ENCODE assay signal across 8 mouse cellular contexts in the genomic region with DNA sequence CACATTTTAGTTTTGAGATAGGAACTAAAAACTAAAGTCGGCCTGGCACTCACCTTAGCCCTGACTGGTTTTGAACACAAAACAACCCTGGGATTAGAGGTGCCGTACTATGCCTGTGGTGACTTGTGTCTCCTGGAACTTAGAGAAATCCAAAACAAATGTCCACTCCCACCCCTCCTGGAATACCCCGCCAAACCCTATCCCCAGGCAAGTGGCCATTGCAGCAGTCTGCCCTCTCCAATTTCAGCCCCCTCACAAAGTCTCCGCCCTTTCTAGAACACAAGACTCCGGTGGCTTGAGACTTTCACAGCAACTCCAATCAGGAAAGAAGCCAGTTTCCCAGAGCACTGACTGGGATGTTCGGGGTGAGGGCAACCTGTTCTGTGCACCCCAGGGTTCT. TPM values are rescaled to one million over a fixed set of nuclear protein-coding genes. Genes with fewer than 3 reads are reported as not detected.
DNase-seq lines count a peak whose midpoint lies in the region; ATAC-seq and TF ChIP-seq lines count a peak whose summit lies in the region.

Gene Bola3 (plus strand): TSS at position 275 of the 400 bp plus-strand sequence.

- WGBS in thymus, adult 2 months = 54% methylated on average over 6 of the region's 6 CpGs
- WGBS in embryonic facial prominence, embryonic 14.5 days = 24% methylated on average over 6 of the region's 6 CpGs
- 31% methylated on average over 6 of the region's 6 CpGs for WGBS in heart, embryonic 14.5 days
- WGBS in neural tube, embryonic 12.5 days = 30% methylated on average over 6 of the region's 6 CpGs

- H3K4me1 ChIP-seq in thymus, adult 2 months (replicated peaks; ENCODE audit: control insufficient read depth, insufficient read depth, low read length) = peaks cover 12% of the 10 kb centered on the region
- H3K4me1 ChIP-seq in embryonic facial prominence, embryonic 14.5 days (ENCODE audit: control insufficient read depth, insufficient read depth, low read length) = peaks cover 9% of the 10 kb centered on the region
- H3K4me1 ChIP-seq in heart, embryonic 14.5 days (ENCODE audit: control insufficient read depth in 2 of 2, insufficient read depth in 2 of 2, low read length in 2 of 2) = peaks cover 7 to 12% of the 10 kb centered on the region in 2 experiments
- peaks cover 13% of the 10 kb centered on the region for H3K4me1 ChIP-seq in neural tube, embryonic 12.5 days

- H3K27me3 ChIP-seq in thymus, adult 2 months (ENCODE audit: control insufficient read depth, insufficient read depth, low read length) = no peaks in the 10 kb centered on the region
- H3K27me3 ChIP-seq in embryonic facial prominence, embryonic 14.5 days (replicated peaks; ENCODE audit: control insufficient read depth, insufficient read depth, low read length) = no peaks in the 10 kb centered on the region
- H3K27me3 ChIP-seq in heart, embryonic 14.5 days (ENCODE audit: control insufficient read depth, insufficient read depth, low read length) = no peaks in the 10 kb centered on the region
- no peaks in the 10 kb centered on the region for H3K27me3 ChIP-seq in neural tube, embryonic 12.5 days (replicated peaks)

- peak; percentile 53 for ATAC-seq in embryonic facial prominence, embryonic 14.5 days (ENCODE audit: low read depth)
- no peak; the same call in 1 of the 2 replicates for ATAC-seq in heart, embryonic 14.5 days (ENCODE audit: insufficient number of reproducible peaks, insufficient read depth, low FRiP score, low read depth)
- ATAC-seq in neural tube, embryonic 12.5 days (ENCODE audit: low FRiP score, low read depth) = peak; percentile 65

- intact Hi-C loops in left cerebral cortex, postnatal 25 days (cut with DNase I) = loop anchor here (2.0 kb wide), 1 partner anchor 158 kb away; the partner anchor contains the start of gene Dguok

- DNase-seq in thymus, adult 2 months = no peak
- no peak for DNase-seq in thymus, postnatal 10 days (ENCODE audit: low spot score in 2 of 2)
- DNase-seq in embryonic facial prominence, embryonic 14.5 days (ENCODE audit: low spot score) = no peak
- DNase-seq in left cerebral cortex, postnatal 25 days (ENCODE audit: low spot score in 2 of 2) = peak; percentile 39 to 42
- no peak for DNase-seq in ovary, postnatal 14 days (ENCODE audit: low spot score)
- no peak for DNase-seq in spleen, postnatal 4 days (ENCODE audit: low spot score in 2 of 2)

- H3K4me3 ChIP-seq in thymus, adult 2 months (ENCODE audit: control insufficient read depth, insufficient read depth, low read length) = peak within 1 kb of the TSS; percentile 71
- peak within 1 kb of the TSS; percentile 94 for H3K4me3 ChIP-seq in embryonic facial prominence, embryonic 14.5 days (ENCODE audit: low read depth, low read length)
- peak within 1 kb of the TSS; percentile 80 to 93 for H3K4me3 ChIP-seq in heart, embryonic 14.5 days (ENCODE audit: control insufficient read depth in 1 of 2, insufficient read depth in 1 of 2, low read depth in 1 of 2, low read length in 2 of 2)
- peak within 1 kb of the TSS; percentile 82 for H3K4me3 ChIP-seq in neural tube, embryonic 12.5 days

- H3K9me3 ChIP-seq in embryonic facial prominence, embryonic 14.5 days (ENCODE audit: control insufficient read depth, low read length) = no peaks in the 10 kb centered on the region
- H3K9me3 ChIP-seq in heart, embryonic 14.5 days (ENCODE audit: control insufficient read depth, low read length) = no peaks in the 10 kb centered on the region
- no peaks in the 10 kb centered on the region for H3K9me3 ChIP-seq in neural tube, embryonic 12.5 days

- H3K27ac ChIP-seq in thymus, adult 2 months (ENCODE audit: control insufficient read depth, insufficient read depth, low read length) = no peak within 1 kb of the TSS
- H3K27ac ChIP-seq in embryonic facial prominence, embryonic 14.5 days (replicated peaks; ENCODE audit: low read depth, low read length) = no peak within 1 kb of the TSS
- peak within 1 kb of the TSS; percentile 53 to 73 for H3K27ac ChIP-seq in heart, embryonic 14.5 days (replicated peaks in 1 of 2; ENCODE audit: control insufficient read depth in 1 of 2, insufficient read depth in 1 of 2, low read depth in 2 of 2, low read length in 2 of 2)
- H3K27ac ChIP-seq in neural tube, embryonic 12.5 days = no peak within 1 kb of the TSS

- TF ChIP-seq POLR2A in thymus, adult 2 months (IDR thresholded peaks at IDR 0.05; ENCODE audit: control insufficient read depth, extremely low read depth, insufficient read depth, low read length, poor library complexity) = no peak

- peaks cover 9% of the 10 kb centered on the region; the same call in 1 of the 2 replicates for H3K36me3 ChIP-seq in thymus, adult 2 months (ENCODE audit: control insufficient read depth, insufficient read depth, low read length)
- H3K36me3 ChIP-seq in embryonic facial prominence, embryonic 14.5 days (ENCODE audit: control insufficient read depth, insufficient read depth, low read length) = peaks cover 14% of the 10 kb centered on the region
- peaks cover 23% of the 10 kb centered on the region for H3K36me3 ChIP-seq in heart, embryonic 14.5 days (ENCODE audit: control insufficient read depth, insufficient read depth, low read length)
- H3K36me3 ChIP-seq in neural tube, embryonic 12.5 days = peaks cover 10% of the 10 kb centered on the region; the same call in 1 of the 2 replicates

- H3K4me2 ChIP-seq in embryonic facial prominence, embryonic 14.5 days (ENCODE audit: low read depth, low read length) = peak within 1 kb of the TSS; percentile 88
- H3K4me2 ChIP-seq in heart, embryonic 14.5 days (ENCODE audit: low read length) = peak within 1 kb of the TSS; percentile 76
- H3K4me2 ChIP-seq in neural tube, embryonic 12.5 days (replicated peaks) = peak within 1 kb of the TSS; percentile 84

- TF ChIP-seq CTCF in thymus, adult 2 months (IDR thresholded peaks at IDR 0.05; ENCODE audit: borderline replicate concordance, control insufficient read depth, extremely low read depth, insufficient read depth, low read length, poor library complexity) = no peak

- H3K9ac ChIP-seq in embryonic facial prominence, embryonic 14.5 days (ENCODE audit: low read depth, low read length) = peak within 1 kb of the TSS; percentile 92
- H3K9ac ChIP-seq in heart, embryonic 14.5 days (ENCODE audit: low read length) = peak within 1 kb of the TSS; percentile 94
- peak within 1 kb of the TSS; percentile 92 for H3K9ac ChIP-seq in neural tube, embryonic 12.5 days

RNA-seq across cellular contexts. Expression of gene Bola3, which starts in this region (rescaled TPM):
- 10.6 and 13.6 TPM in 2 replicates for polyA plus RNA-seq in thymus, adult 2 months (2012; rRNA removed)
- polyA plus RNA-seq in embryonic facial prominence, embryonic 14.5 days (2014; fragmentation: Nextera tagmentation; extraction: Ambion mirVana) = 135 and 154 TPM in 2 replicates
- 297 and 314 TPM in 2 replicates for polyA plus RNA-seq in heart, embryonic 14.5 days (2014; fragmentation: Nextera tagmentation; extraction: Ambion mirVana)
- 10 to 100 TPM; 52.3 to 56.5 TPM for total RNA-seq in left cerebral cortex, postnatal 25 days (2021)
- 92.1 and 93.5 TPM in 2 replicates for polyA plus RNA-seq in neural tube, embryonic 12.5 days (2016; fragmentation: Nextera tagmentation; extraction: Ambion mirVana)

Comparison
In these comparisons a context has a peak if more than half of its experiments do, and no peak if none do; other contexts are left out.
1. DNase-seq: peak in left cerebral cortex, postnatal 25 days (2 of 2); none in thymus, adult 2 months (single experiment), thymus, postnatal 10 days (0 of 2), embryonic facial prominence, embryonic 14.5 days (single experiment), ovary, postnatal 14 days (single experiment) and spleen, postnatal 4 days (0 of 2).
2. H3K27ac ChIP-seq: peak in heart, embryonic 14.5 days (2 of 2); none in thymus, adult 2 months (single experiment), embryonic facial prominence, embryonic 14.5 days (single experiment) and neural tube, embryonic 12.5 days (single experiment).
3. Peak in every context shown above with its lines, with median percentiles within 50 percentile points of each other: H3K4me3 ChIP-seq, H3K4me2 ChIP-seq and H3K9ac ChIP-seq.